Comparison of ENCODE assay signal across 25 mouse cellular contexts in the genomic region with DNA sequence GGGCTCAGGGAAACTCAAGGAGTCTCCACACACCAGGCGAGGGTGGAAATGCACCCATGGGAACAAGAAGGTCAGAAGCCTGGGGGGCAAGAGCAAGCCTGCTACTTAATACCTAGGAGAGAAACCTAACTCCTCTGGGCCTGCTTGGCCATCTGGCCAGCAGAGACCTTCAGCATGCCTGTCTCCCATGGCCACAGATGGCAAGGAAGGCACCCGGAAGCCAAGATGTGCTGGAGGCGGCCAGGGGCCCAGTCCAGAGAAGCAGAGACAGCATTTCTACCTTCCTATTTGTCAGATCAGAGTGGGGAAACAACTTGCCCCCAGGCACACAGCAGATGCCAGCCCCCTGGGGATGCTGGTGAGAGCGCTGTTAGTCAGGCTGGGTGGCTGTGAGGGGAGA. TPM values are rescaled to one million over a fixed set of nuclear protein-coding genes. Genes with fewer than 3 reads are reported as not detected.
A peak's percentile ranks its signal among the peaks of the same experiment; 100 is the strongest.
DNase-seq lines count a peak whose midpoint lies in the region; ATAC-seq lines count a peak whose summit lies in the region.
"Had no signal": no experiment of that assay in that cellular context is flagged by ENCODE, and none has a peak within 500 bp of the region (broad histone marks: within the 10 kb centered on the region; RNA-seq: fewer than 3 reads in every experiment).

No protein-coding gene starts in this region.

- intact Hi-C loops in heart, postnatal 25 days (cut with DNase I): no loop called here

- H3K9ac ChIP-seq in forebrain, embryonic 13.5 days: no peak overlapping the region
- H3K9ac ChIP-seq in heart, embryonic 14.5 days (ENCODE audit: low read length): no peak overlapping the region
- peak overlapping the region; percentile 79 for H3K9ac ChIP-seq in liver, embryonic 13.5 days
- H3K9ac ChIP-seq: embryonic facial prominence, embryonic 15.5 days; limb, embryonic 13.5 days; midbrain, embryonic 15.5 days had no signal

- peak overlapping the region; percentile 56; the same call in 1 of the 2 replicates for H3K27ac ChIP-seq in forebrain, embryonic 10.5 days
- H3K27ac ChIP-seq in forebrain, embryonic 13.5 days: no peak overlapping the region
- H3K27ac ChIP-seq in heart, embryonic 14.5 days (replicated peaks in 1 of 2; ENCODE audit: control insufficient read depth in 1 of 2, insufficient read depth in 1 of 2, low read depth in 2 of 2, low read length in 2 of 2): peak overlapping the region; percentile 44 to 56
- peak overlapping the region; percentile 97 for H3K27ac ChIP-seq in liver, embryonic 13.5 days
- H3K27ac ChIP-seq: embryonic facial prominence, embryonic 15.5 days; hindbrain, postnatal 0 days; limb, embryonic 13.5 days; midbrain, embryonic 15.5 days had no signal

- ATAC-seq in forebrain, embryonic 13.5 days: no peak
- ATAC-seq in heart, embryonic 14.5 days (ENCODE audit: insufficient number of reproducible peaks, insufficient read depth, low FRiP score, low read depth): no peak
- ATAC-seq in liver, embryonic 13.5 days (ENCODE audit: low read depth): no peak
- ATAC-seq: forebrain, embryonic 14.5 days; hindbrain, postnatal 0 days; midbrain, embryonic 15.5 days had no signal

- no peak for DNase-seq in forebrain, embryonic 10.5 days (ENCODE audit: extremely low spot score, low spot score)
- DNase-seq in heart, postnatal 25 days (ENCODE audit: low spot score): no peak
- DNase-seq in brain, adult 2 months (ENCODE audit: low read depth, low spot score): peak; percentile 66
- DNase-seq in liver, embryonic 13.5 days: no peak
- no peak for DNase-seq in frontal cortex, postnatal 36 days (ENCODE audit: low spot score in 2 of 2)
- DNase-seq: embryo, embryonic 11 days; heart, postnatal 10 days; kidney, adult 2 months; kidney, postnatal 14 days; retina, postnatal 1 day; right cerebral cortex, postnatal 4 days; thymus, postnatal 25 days had no signal

- WGBS in forebrain, embryonic 10.5 days: 92% methylated on average over 4 of the region's 4 CpGs
- whole genome bisulfite sequencing in forebrain, embryonic 13.5 days: 96% methylated on average over 4 of the region's 4 CpGs
- WGBS in heart, embryonic 14.5 days: 86% methylated on average over 4 of the region's 4 CpGs
- 74% methylated on average over 4 of the region's 4 CpGs for WGBS in liver, embryonic 13.5 days (ENCODE audit: insufficient replicate concordance)

- H3K4me3 ChIP-seq in forebrain, embryonic 10.5 days: no peak overlapping the region
- no peak overlapping the region for H3K4me3 ChIP-seq in forebrain, embryonic 13.5 days
- H3K4me3 ChIP-seq in heart, embryonic 14.5 days (ENCODE audit: control insufficient read depth in 1 of 2, insufficient read depth in 1 of 2, low read depth in 1 of 2, low read length in 2 of 2): no peak overlapping the region
- H3K4me3 ChIP-seq in liver, embryonic 13.5 days (replicated peaks): peak overlapping the region; percentile 65
- H3K4me3 ChIP-seq: embryonic facial prominence, embryonic 15.5 days; limb, embryonic 13.5 days; midbrain, embryonic 15.5 days had no signal

- H3K36me3 ChIP-seq in forebrain, embryonic 10.5 days (replicated peaks): peaks cover 98% of the 10 kb centered on the region
- H3K36me3 ChIP-seq in forebrain, embryonic 13.5 days (ENCODE audit: poor library complexity, severe bottlenecking): peaks cover 98% of the 10 kb centered on the region
- peaks cover 96% of the 10 kb centered on the region for H3K36me3 ChIP-seq in heart, embryonic 14.5 days (ENCODE audit: control insufficient read depth, insufficient read depth, low read length)
- peaks cover 72% of the 10 kb centered on the region for H3K36me3 ChIP-seq in liver, embryonic 13.5 days

- no peaks in the 10 kb centered on the region for H3K27me3 ChIP-seq in forebrain, embryonic 10.5 days (ENCODE audit: poor library complexity, severe bottlenecking)
- no peaks in the 10 kb centered on the region for H3K27me3 ChIP-seq in forebrain, embryonic 13.5 days
- H3K27me3 ChIP-seq in heart, embryonic 14.5 days (ENCODE audit: control insufficient read depth, insufficient read depth, low read length): no peaks in the 10 kb centered on the region
- H3K27me3 ChIP-seq in liver, embryonic 13.5 days: no peaks in the 10 kb centered on the region
- H3K27me3 ChIP-seq: embryonic facial prominence, embryonic 15.5 days; limb, embryonic 13.5 days; midbrain, embryonic 15.5 days had no signal

- H3K4me1 ChIP-seq in forebrain, embryonic 10.5 days: no peaks in the 10 kb centered on the region
- H3K4me1 ChIP-seq in forebrain, embryonic 13.5 days: no peaks in the 10 kb centered on the region
- peaks cover 4 to 12% of the 10 kb centered on the region in 2 experiments; a peak in 2 of 4 replicates for H3K4me1 ChIP-seq in heart, embryonic 14.5 days (ENCODE audit: control insufficient read depth in 2 of 2, insufficient read depth in 2 of 2, low read length in 2 of 2)
- H3K4me1 ChIP-seq in liver, embryonic 13.5 days (replicated peaks): peaks cover 70% of the 10 kb centered on the region
- H3K4me1 ChIP-seq: embryonic facial prominence, embryonic 15.5 days; limb, embryonic 13.5 days; midbrain, embryonic 15.5 days had no signal

- H3K9me3 ChIP-seq in forebrain, embryonic 10.5 days: peaks cover 21% of the 10 kb centered on the region
- peaks cover 5% of the 10 kb centered on the region for H3K9me3 ChIP-seq in forebrain, embryonic 13.5 days (replicated peaks)
- H3K9me3 ChIP-seq in heart, embryonic 14.5 days (ENCODE audit: control insufficient read depth, low read length): peaks cover 5% of the 10 kb centered on the region; the same call in 1 of the 2 replicates
- H3K9me3 ChIP-seq in liver, embryonic 13.5 days (replicated peaks): peaks cover 6% of the 10 kb centered on the region
- H3K9me3 ChIP-seq: midbrain, embryonic 15.5 days had no signal

- H3K4me2 ChIP-seq in forebrain, embryonic 13.5 days: no peak overlapping the region
- no peak overlapping the region for H3K4me2 ChIP-seq in heart, embryonic 14.5 days (ENCODE audit: low read length)
- peak overlapping the region; percentile 90 for H3K4me2 ChIP-seq in liver, embryonic 13.5 days
- H3K4me2 ChIP-seq: embryonic facial prominence, embryonic 15.5 days; limb, embryonic 13.5 days; midbrain, embryonic 15.5 days had no signal

RNA-seq across cellular contexts. Expression of a gene that starts 21.3 kb away (rescaled TPM):
- polyA plus RNA-seq in forebrain, embryonic 10.5 days (2016; fragmentation: Nextera tagmentation; extraction: Ambion mirVana): 58.0 and 59.1 TPM in 2 replicates
- 38.8 TPM in 2 replicates for polyA plus RNA-seq in forebrain, embryonic 13.5 days (2015; fragmentation: Nextera tagmentation; extraction: Ambion mirVana)
- polyA plus RNA-seq in heart, embryonic 14.5 days (2014; fragmentation: Nextera tagmentation; extraction: Ambion mirVana): 35.9 and 36.8 TPM in 2 replicates
- total RNA-seq in heart, postnatal 25 days (2021): 1 to 10 TPM; 1.5 to 2.1 TPM
- 29.7 and 37.3 TPM in 2 replicates for polyA plus RNA-seq in liver, embryonic 13.5 days (2015; fragmentation: Nextera tagmentation; extraction: Ambion mirVana)

RNA-seq across cellular contexts. Expression of a gene that starts 36.4 kb away (rescaled TPM):
- polyA plus RNA-seq in forebrain, embryonic 10.5 days (2016; fragmentation: Nextera tagmentation; extraction: Ambion mirVana): 44.6 and 46.4 TPM in 2 replicates
- polyA plus RNA-seq in forebrain, embryonic 13.5 days (2015; fragmentation: Nextera tagmentation; extraction: Ambion mirVana): 68.1 and 72.4 TPM in 2 replicates
- 32.0 and 32.9 TPM in 2 replicates for polyA plus RNA-seq in heart, embryonic 14.5 days (2014; fragmentation: Nextera tagmentation; extraction: Ambion mirVana)
- 10 to 100 TPM; 19.6 to 20.4 TPM for total RNA-seq in heart, postnatal 25 days (2021)
- 41.1 and 45.2 TPM in 2 replicates for polyA plus RNA-seq in liver, embryonic 13.5 days (2015; fragmentation: Nextera tagmentation; extraction: Ambion mirVana)

RNA-seq across cellular contexts. Expression of a gene that starts 50.8 kb away (rescaled TPM):
- 3.5 and 4.0 TPM in 2 replicates for polyA plus RNA-seq in forebrain, embryonic 10.5 days (2016; fragmentation: Nextera tagmentation; extraction: Ambion mirVana)
- 4.8 and 5.1 TPM in 2 replicates for polyA plus RNA-seq in forebrain, embryonic 13.5 days (2015; fragmentation: Nextera tagmentation; extraction: Ambion mirVana)
- 4.1 and 5.0 TPM in 2 replicates for polyA plus RNA-seq in heart, embryonic 14.5 days (2014; fragmentation: Nextera tagmentation; extraction: Ambion mirVana)
- total RNA-seq in heart, postnatal 25 days (2021): 10 to 100 TPM; 11.9 to 14.1 TPM
- polyA plus RNA-seq in liver, embryonic 13.5 days (2015; fragmentation: Nextera tagmentation; extraction: Ambion mirVana): 1.7 and 1.8 TPM in 2 replicates

RNA-seq across cellular contexts. Expression of a gene that starts 58.6 kb away (rescaled TPM):
- polyA plus RNA-seq in forebrain, embryonic 10.5 days (2016; fragmentation: Nextera tagmentation; extraction: Ambion mirVana): not detected in 2 replicates
- polyA plus RNA-seq in forebrain, embryonic 13.5 days (2015; fragmentation: Nextera tagmentation; extraction: Ambion mirVana): not detected in 2 replicates
- not detected in 2 replicates for polyA plus RNA-seq in heart, embryonic 14.5 days (2014; fragmentation: Nextera tagmentation; extraction: Ambion mirVana)
- not detected for total RNA-seq in heart, postnatal 25 days (2021)
- not detected in 2 replicates for polyA plus RNA-seq in liver, embryonic 13.5 days (2015; fragmentation: Nextera tagmentation; extraction: Ambion mirVana)
- total RNA-seq: adrenal gland, postnatal 4 days; ES-E14; heart, postnatal 10 days; hindbrain, postnatal 0 days; left cerebral cortex, adult 8-10 months; neutrophil, adult 5-6 weeks had no signal
- polyA plus RNA-seq: embryonic facial prominence, embryonic 15.5 days; forebrain, embryonic 14.5 days; limb, embryonic 13.5 days; lung, embryonic 16.5 days; midbrain, embryonic 15.5 days; testis, adult 2 months had no signal
